ENCODE assay signal across 8 mouse cellular contexts in the genomic region with DNA sequence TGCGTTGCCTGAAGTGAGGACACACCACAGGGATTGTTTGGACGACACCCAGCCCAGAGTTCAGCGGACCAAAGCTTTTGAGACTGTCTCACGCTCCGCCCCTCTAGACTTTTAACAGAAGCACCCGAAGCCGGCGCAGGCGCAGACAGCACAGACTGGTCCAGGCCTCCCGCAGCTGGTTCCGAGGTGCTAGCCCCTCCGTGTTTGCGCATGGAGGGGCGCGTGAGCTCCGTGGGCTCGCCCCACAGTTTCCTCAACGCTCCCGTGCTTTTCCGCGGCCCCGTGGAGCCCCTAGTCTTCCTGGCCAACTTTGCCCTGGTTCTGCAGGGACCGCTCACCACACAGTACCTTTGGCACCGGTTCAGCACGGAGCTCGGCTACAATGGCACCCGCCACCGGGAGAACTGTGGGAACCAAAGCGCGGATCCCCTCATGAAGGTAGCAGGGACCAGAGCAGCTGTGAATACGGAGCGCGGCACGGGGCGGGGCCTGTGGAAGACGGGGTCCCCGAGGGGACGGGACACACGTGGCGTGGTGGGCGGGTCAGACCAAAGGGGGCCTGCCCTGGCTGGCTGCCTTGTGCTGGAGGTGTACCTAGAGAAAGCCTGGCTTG. TPM values are rescaled to one million over a fixed set of nuclear protein-coding genes. Genes with fewer than 3 reads are reported as not detected.
A peak's percentile ranks its signal among the peaks of the same experiment; 100 is the strongest.
DNase-seq lines count a peak whose midpoint lies in the region; ATAC-seq and TF ChIP-seq lines count a peak whose summit lies in the region.

A gene (plus strand): TSS at position 130 of the 613 bp plus-strand sequence.

- ATAC-seq in lung, embryonic 14.5 days (ENCODE audit: insufficient read depth): peak; percentile 98

- WGBS in cerebellum, adult 2 months: under 1% methylated on average over 41 of the region's 41 CpGs
- under 1% methylated on average over 41 of the region's 41 CpGs for WGBS in lung, embryonic 14.5 days
- under 1% methylated on average over 41 of the region's 41 CpGs for WGBS in olfactory bulb, adult 2 months
- under 1% methylated on average over 41 of the region's 41 CpGs for WGBS in thymus, adult 2 months

- peaks cover 0 to 20% of the 10 kb centered on the region in 2 experiments; a peak in 2 of 4 replicates for H3K4me1 ChIP-seq in ES-E14 (ENCODE audit: control insufficient read depth in 2 of 2, insufficient read depth in 2 of 2, low read length in 2 of 2, poor library complexity in 1 of 2)
- 0 out of 2 replicates have a peak, but pooled peaks cover 4% of the 10 kb centered on the region for H3K4me1 ChIP-seq in cerebellum, adult 2 months (ENCODE audit: control insufficient read depth, insufficient read depth, low read length)
- H3K4me1 ChIP-seq in lung, embryonic 14.5 days (ENCODE audit: insufficient read depth): peaks cover 9% of the 10 kb centered on the region; the same call in 1 of the 2 replicates
- peaks cover 11% of the 10 kb centered on the region for H3K4me1 ChIP-seq in olfactory bulb, adult 2 months (ENCODE audit: control insufficient read depth, insufficient read depth, low read length)
- H3K4me1 ChIP-seq in thymus, adult 2 months (replicated peaks; ENCODE audit: control insufficient read depth, insufficient read depth, low read length): peaks cover 12% of the 10 kb centered on the region; the same call in 1 of the 2 replicates

- in situ Hi-C loops in ES-E14 (cut with MboI; ENCODE audit: low sequenced_read_pairs in 2 of 2, unreplicated experiment in 2 of 2): no loop called here

- no peak for TF ChIP-seq CTCF in cerebellum, adult 2 months (IDR thresholded peaks at IDR 0.05; ENCODE audit: borderline replicate concordance, insufficient read depth, low read depth, low read length)
- no peak for TF ChIP-seq CTCF in lung, embryonic 14.5 days (IDR thresholded peaks at IDR 0.05; ENCODE audit: low read depth)
- TF ChIP-seq CTCF in olfactory bulb, adult 2 months (IDR thresholded peaks at IDR 0.05; ENCODE audit: insufficient read depth, low read depth, low read length): no peak
- 0 out of 2 replicates have a peak, but pooled peaks have one; percentile 23 for TF ChIP-seq CTCF in thymus, adult 2 months (IDR thresholded peaks at IDR 0.05; ENCODE audit: borderline replicate concordance, control insufficient read depth, extremely low read depth, insufficient read depth, low read length, poor library complexity)

- no peaks in the 10 kb centered on the region for H3K36me3 ChIP-seq in ES-E14 (ENCODE audit: control insufficient read depth, insufficient read depth, low read length, poor library complexity, severe bottlenecking)
- no peaks in the 10 kb centered on the region for H3K36me3 ChIP-seq in lung, embryonic 14.5 days (ENCODE audit: insufficient read depth)
- H3K36me3 ChIP-seq in thymus, adult 2 months (ENCODE audit: control insufficient read depth, insufficient read depth, low read length): no peaks in the 10 kb centered on the region

- H3K9ac ChIP-seq in ES-E14 (ENCODE audit: insufficient read depth, low read depth, low read length, poor library complexity, severe bottlenecking): peak within 1 kb of the TSS; percentile 89
- peak within 1 kb of the TSS; percentile 85 for H3K9ac ChIP-seq in lung, embryonic 14.5 days

- peak within 1 kb of the TSS; percentile 94 for H3K4me2 ChIP-seq in lung, embryonic 14.5 days

- H3K27me3 ChIP-seq in cerebellum, adult 2 months (ENCODE audit: control insufficient read depth, insufficient read depth, low read length): no peaks in the 10 kb centered on the region
- H3K27me3 ChIP-seq in lung, embryonic 14.5 days (ENCODE audit: insufficient read depth, low read length): no peaks in the 10 kb centered on the region
- H3K27me3 ChIP-seq in thymus, adult 2 months (ENCODE audit: control insufficient read depth, insufficient read depth, low read length): no peaks in the 10 kb centered on the region

- H3K27ac ChIP-seq in ES-E14 (ENCODE audit: insufficient read depth, low read depth, low read length, poor library complexity, severe bottlenecking): peak within 1 kb of the TSS; percentile 28
- 0 out of 2 replicates have a peak within 1 kb of the TSS, but pooled peaks have one; percentile 35 for H3K27ac ChIP-seq in cerebellum, adult 2 months (ENCODE audit: insufficient read depth, low read length)
- peak within 1 kb of the TSS; percentile 96 for H3K27ac ChIP-seq in lung, embryonic 14.5 days (ENCODE audit: low read depth)
- peak within 1 kb of the TSS; percentile 77 for H3K27ac ChIP-seq in olfactory bulb, adult 2 months (ENCODE audit: insufficient read depth, low read depth, low read length)
- no peak within 1 kb of the TSS for H3K27ac ChIP-seq in thymus, adult 2 months (ENCODE audit: control insufficient read depth, insufficient read depth, low read length)

- TF ChIP-seq POLR2A in cerebellum, adult 2 months (IDR thresholded peaks at IDR 0.05; ENCODE audit: borderline replicate concordance, insufficient read depth, low read length): no peak
- TF ChIP-seq POLR2A in olfactory bulb, adult 2 months (IDR thresholded peaks at IDR 0.05; ENCODE audit: insufficient read depth, low read depth, low read length): peak; percentile 36; the same call in 1 of the 2 replicates
- TF ChIP-seq POLR2A in thymus, adult 2 months (IDR thresholded peaks at IDR 0.05; ENCODE audit: control insufficient read depth, extremely low read depth, insufficient read depth, low read length, poor library complexity): no peak; the same call in 1 of the 2 replicates

- peak within 1 kb of the TSS; percentile 89 to 92 for H3K4me3 ChIP-seq in ES-E14 (ENCODE audit: insufficient read depth in 1 of 2, low read depth in 1 of 2, low read length in 2 of 2, poor library complexity in 1 of 2, severe bottlenecking in 1 of 2)
- H3K4me3 ChIP-seq in cerebellum, adult 2 months (replicated peaks; ENCODE audit: insufficient read depth, low read depth, low read length): peak within 1 kb of the TSS; percentile 70
- peak within 1 kb of the TSS; percentile 80 for H3K4me3 ChIP-seq in lung, embryonic 14.5 days (ENCODE audit: low read depth, low read length)
- peak within 1 kb of the TSS; percentile 72 for H3K4me3 ChIP-seq in olfactory bulb, adult 2 months (ENCODE audit: insufficient read depth, low read depth, low read length)
- peak within 1 kb of the TSS; percentile 70 for H3K4me3 ChIP-seq in thymus, adult 2 months (ENCODE audit: control insufficient read depth, insufficient read depth, low read length)

- H3K9me3 ChIP-seq in ES-E14 (ENCODE audit: control insufficient read depth, insufficient read depth, low read depth, low read length): no peaks in the 10 kb centered on the region
- H3K9me3 ChIP-seq in lung, embryonic 14.5 days (ENCODE audit: low read depth, low read length): no peaks in the 10 kb centered on the region

- peak; percentile 77 for DNase-seq in ES-E14 (ENCODE audit: low read depth, low spot score)
- peak; percentile 60 to 64 for DNase-seq in cerebellum, adult 2 months
- DNase-seq in forelimb bud, embryonic 11.5 days (ENCODE audit: low read depth, low spot score): peak; percentile 82
- DNase-seq in heart, postnatal 4 days: peak; percentile 91
- DNase-seq in layer of hippocampus, adult 8-10 months (ENCODE audit: low spot score in 2 of 2): peak; percentile 64 to 67
- DNase-seq in lung, embryonic 14.5 days: peak; percentile 93
- peak; percentile 73 for DNase-seq in thymus, adult 2 months

TF ChIP-seq in ES-E14, 5 proteins besides CTCF, POLR2A, EP300 and RAD21:
- no peak for TF ChIP-seq ZC3H11A (IDR thresholded peaks at IDR 0.05; ENCODE audit: borderline replicate concordance, low read depth, low read length)
- no peak for TF ChIP-seq HCFC1 (IDR thresholded peaks at IDR 0.05; ENCODE audit: borderline replicate concordance, insufficient read depth, low read length)
- no peak for TF ChIP-seq MAFK (IDR thresholded peaks at IDR 0.05; ENCODE audit: insufficient read depth, low read depth, low read length)
- no peak for TF ChIP-seq CHD2 (IDR thresholded peaks at IDR 0.05; ENCODE audit: low read depth, low read length)
- no peak for TF ChIP-seq ZNF384 (IDR thresholded peaks at IDR 0.05; ENCODE audit: low read depth, low read length)

RNA-seq across cellular contexts. Expression of the gene that starts here (rescaled TPM):
- total RNA-seq in ES-E14 (2012; rRNA removed): 21.4 and 29.0 TPM in 2 replicates
- 15.2 and 15.4 TPM in 2 replicates for polyA plus RNA-seq in cerebellum, adult 2 months (2012; rRNA removed)
- total RNA-seq in heart, postnatal 4 days (2021): 1 to 10 TPM; 2.3 to 3.5 TPM
- total RNA-seq in layer of hippocampus, adult 8-10 months (2022): 10 to 100 TPM in 3 of 4 experiments, 1 to 10 TPM in 1; 8.1 to 16.1 (median 11.1) TPM
- polyA plus RNA-seq in lung, embryonic 14.5 days (2014; fragmentation: Nextera tagmentation; extraction: Ambion mirVana): 13.5 and 14.3 TPM in 2 replicates
- not detected in 2 replicates for polyA plus RNA-seq in olfactory bulb, adult 2 months (2012; ENCODE audit: insufficient read depth, insufficient read length, low replicate concordance, missing spikeins)
- 8.3 and 11.2 TPM in 2 replicates for polyA plus RNA-seq in thymus, adult 2 months (2012; rRNA removed)
